Mouse (Mus musculus) cortical plate, adult 2 months (tissue): ENCODE measurements at regions not wholly inside any gene's neighbourhood (a gene's known extent, or its start where the extent isn't known, plus 50 kb on each side); places are given as distances from the start of the nearest gene placed in this dataset.

Experiments used
- CTCF ChIP-seq: fragments of 200-500 bp; IDR thresholded peaks from 2 replicates; pipeline ENCODE4 v1.5.1; 2011; ENCODE audit warnings: mild to moderate bottlenecking, control low read depth, low read length; ENCODE audit not compliant: insufficient read depth; ENCODE audit errors: extremely low read depth
- POLR2A ChIP-seq: fragments of 200-500 bp; IDR thresholded peaks from 2 replicates; pipeline ENCODE4 v1.6.1; 2011; ENCODE audit warnings: mild to moderate bottlenecking, low read length, control low read depth; ENCODE audit not compliant: insufficient read depth; ENCODE audit errors: extremely low read depth

DNA sequence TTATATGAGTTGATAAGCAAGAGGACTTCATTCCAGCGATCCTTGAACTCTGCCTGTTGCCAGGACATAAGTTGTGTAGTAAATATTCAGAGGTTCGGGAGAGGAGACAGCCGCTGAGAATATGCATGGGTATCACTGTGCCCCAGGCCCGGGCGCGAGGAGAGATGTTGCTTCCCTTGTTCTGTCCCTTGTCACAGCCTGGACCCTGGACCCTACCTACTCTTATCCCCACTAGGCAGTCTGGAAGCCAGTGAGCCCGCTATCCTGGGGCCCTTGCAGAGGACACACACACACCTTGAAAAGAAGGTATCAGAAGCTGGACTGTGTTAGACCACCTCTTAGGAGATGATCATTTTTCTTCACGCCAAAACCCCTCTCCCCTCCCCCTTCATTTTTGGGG, 124.9 kb upstream of the Lemd2 start:
- TF ChIP-seq CTCF (no peak), POLR2A (no peak)
